ENCODE assay signal across 8 mouse cellular contexts in the genomic region with DNA sequence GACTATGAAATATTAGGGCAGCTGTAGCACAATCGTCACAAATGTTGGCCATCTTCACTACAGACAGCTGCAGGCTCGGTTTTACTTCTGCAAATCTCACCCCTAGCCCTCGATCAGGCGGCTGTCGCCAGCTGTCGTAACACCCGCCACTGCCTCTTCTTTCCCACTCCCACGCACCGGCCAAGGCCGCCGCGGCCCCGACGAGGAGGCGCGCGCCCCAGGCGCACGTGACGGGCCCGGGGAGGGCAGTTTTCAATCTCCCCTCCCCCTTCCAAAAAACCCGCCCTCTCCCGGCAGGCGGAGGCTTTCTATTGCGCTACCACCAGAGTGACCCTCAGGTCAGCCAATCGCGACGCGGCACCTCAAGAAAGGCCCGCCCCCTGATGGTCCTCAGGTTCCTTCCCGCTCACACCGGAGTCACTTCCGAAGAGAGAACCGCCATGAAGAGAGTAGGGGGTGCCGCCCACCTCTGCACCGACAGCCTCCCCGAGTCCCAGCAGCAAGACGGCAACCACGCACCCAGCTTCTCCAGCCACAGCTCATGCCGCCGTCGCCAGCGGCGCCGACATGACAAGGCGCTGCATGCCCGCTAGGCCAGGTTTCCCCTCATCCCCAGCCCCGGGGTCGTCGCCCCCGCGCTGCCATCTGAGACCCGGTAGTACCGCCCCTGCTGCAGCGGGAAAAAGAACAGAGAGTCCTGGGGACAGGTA. TPM values are rescaled to one million over a fixed set of nuclear protein-coding genes. Genes with fewer than 3 reads are reported as not detected.
DNase-seq lines count a peak whose midpoint lies in the region; ATAC-seq lines count a peak whose summit lies in the region.

Gene Slf2 (plus strand): TSS at position 408 of the 710 bp plus-strand sequence.

- peak within 1 kb of the TSS; percentile 73 for H3K4me3 ChIP-seq in hindbrain, embryonic 15.5 days

- peak within 1 kb of the TSS; percentile 93 for H3K27ac ChIP-seq in hindbrain, embryonic 15.5 days (replicated peaks)

- WGBS in hindbrain, embryonic 15.5 days = under 1% methylated on average over 55 of the region's 55 CpGs

- H3K9ac ChIP-seq in hindbrain, embryonic 15.5 days = peak within 1 kb of the TSS; percentile 84

- H3K27me3 ChIP-seq in hindbrain, embryonic 15.5 days = no peaks in the 10 kb centered on the region

- peak; percentile 99 for ATAC-seq in hindbrain, embryonic 15.5 days (ENCODE audit: low FRiP score, low read depth)

- peak within 1 kb of the TSS; percentile 76 for H3K4me2 ChIP-seq in hindbrain, embryonic 15.5 days

- peaks cover 11% of the 10 kb centered on the region for H3K36me3 ChIP-seq in hindbrain, embryonic 15.5 days

- DNase-seq in T-cell, adult 2 months (ENCODE audit: low spot score) = peak; percentile 97
- peak; percentile 99 to 100 for DNase-seq in cerebellum, postnatal 36 days
- DNase-seq in frontal cortex, postnatal 36 days (ENCODE audit: low spot score in 2 of 2) = peak; percentile 99 to 100
- peak; percentile 98 for DNase-seq in left cerebral cortex, adult 11 months (ENCODE audit: low spot score)
- peak; percentile 99 for DNase-seq in lung, postnatal 4 days
- DNase-seq in retina, postnatal 7 days (ENCODE audit: low read depth, low spot score) = peak; percentile 94
- peak; percentile 91 for DNase-seq in urinary bladder, adult 2 months (ENCODE audit: low spot score)

- peaks cover 23% of the 10 kb centered on the region for H3K4me1 ChIP-seq in hindbrain, embryonic 15.5 days (replicated peaks)

- H3K9me3 ChIP-seq in hindbrain, embryonic 15.5 days = no peaks in the 10 kb centered on the region

RNA-seq across cellular contexts. Expression of gene Slf2, which starts in this region (rescaled TPM):
- 28.3 and 29.3 TPM in 2 replicates for polyA plus RNA-seq in hindbrain, embryonic 15.5 days (2015; fragmentation: Nextera tagmentation; extraction: Ambion mirVana)
- polyA plus RNA-seq in urinary bladder, adult 2 months (2012; rRNA removed) = 18.1 and 18.5 TPM in 2 replicates

Comparison
In these comparisons a context has a peak if more than half of its experiments do, and no peak if none do; other contexts are left out.
1. Peak in every context shown above with its lines: DNase-seq, ATAC-seq, H3K4me3 ChIP-seq and H3K27ac ChIP-seq.